Mouse (Mus musculus) cortical plate, adult 2 months (tissue): Measurements from ENCODE around the gene Mttp. TPM values are rescaled to one million over a fixed set of nuclear protein-coding genes. Genes with fewer than 3 reads are reported as not detected.

Source experiments
- H3K27ac ChIP-seq: fragments of 200-500 bp; 2 replicates; pipeline ENCODE4 v1.5.1; 2012; ENCODE audit warnings: low read length, control low read depth, inconsistent platforms; ENCODE audit not compliant: insufficient read depth
- H3K4me1 ChIP-seq: fragments of 200-500 bp; 2 replicates; pipeline ENCODE4 v1.6.1; 2011; ENCODE audit warnings: low read length; ENCODE audit not compliant: control insufficient read depth, insufficient read depth
- H3K4me3 ChIP-seq: fragments of 200-500 bp; 2 replicates; pipeline ENCODE4 v1.5.1; 2011; ENCODE audit warnings: mild to moderate bottlenecking, low read length, control low read depth; ENCODE audit not compliant: insufficient read depth
- CTCF ChIP-seq: fragments of 200-500 bp; IDR thresholded peaks from 2 replicates; pipeline ENCODE4 v1.5.1; 2011; ENCODE audit warnings: mild to moderate bottlenecking, control low read depth, low read length; ENCODE audit not compliant: insufficient read depth; ENCODE audit errors: extremely low read depth
- POLR2A ChIP-seq: fragments of 200-500 bp; IDR thresholded peaks from 2 replicates; pipeline ENCODE4 v1.6.1; 2011; ENCODE audit warnings: mild to moderate bottlenecking, low read length, control low read depth; ENCODE audit not compliant: insufficient read depth; ENCODE audit errors: extremely low read depth
- polyA plus RNA-seq: library from polyadenylated mRNA; depleted of rRNA; stranded (reverse); fragments of >200 nt; gene quantifications from 2 replicates; pipeline ENCODE4 v1.2.3, GENCODE M21; 2012

Gene Mttp
- polyA plus RNA-seq, 1 experiment: 7.7 TPM

- TF ChIP-seq POLR2A (no peak), CTCF (no peak)
- H3K27ac ChIP-seq: no peak overlapping the region
- H3K4me1 ChIP-seq: peaks cover 2% of the 10 kb centered on the region; the same call in 1 of the 2 replicates
- no peak overlapping the region for H3K4me3 ChIP-seq
Measured at GRCm38 (mm10) chr3:138083896-138084295, 60.9 kb downstream of the Mttp start.

- H3K27ac ChIP-seq: no peak overlapping the region
Measured at GRCm38 (mm10) chr3:138083073-138083637, 61.6 kb downstream of the Mttp start.

GRCm38 (mm10) chr3:138078701-138079100, 66.1 kb downstream of the Mttp start:
- Histone ChIP-seq H3K4me3 (no peak overlapping the region), H3K27ac (no peak overlapping the region), H3K4me1 (peaks cover 2% of the 10 kb centered on the region; the same call in 1 of the 2 replicates)
- TF ChIP-seq CTCF: no peak
- no peak for TF ChIP-seq POLR2A

More at GRCm38 (mm10) chr3:138083073-138083637, 61.6 kb downstream of the Mttp start:
- H3K4me3 ChIP-seq: no peak overlapping the region
- H3K4me1 ChIP-seq: peaks cover 2% of the 10 kb centered on the region; the same call in 1 of the 2 replicates
- no peak for TF ChIP-seq CTCF

- TF ChIP-seq CTCF (no peak), POLR2A (no peak)
- Histone ChIP-seq H3K27ac (peak overlapping the region; percentile 50; the same call in 1 of the 2 replicates), H3K4me1 (no peaks in the 10 kb centered on the region), H3K4me3 (no peak overlapping the region)
Measured at GRCm38 (mm10) chr3:138077476-138078340, 67.1 kb downstream of the Mttp start.

- no peak overlapping the region for H3K27ac ChIP-seq
- no peaks in the 10 kb centered on the region; the same call in 1 of the 2 replicates for H3K4me1 ChIP-seq
- no peak for TF ChIP-seq CTCF
- no peak for TF ChIP-seq POLR2A
- no peak overlapping the region for H3K4me3 ChIP-seq
Measured at GRCm38 (mm10) chr3:138075209-138075608, 69.6 kb downstream of the Mttp start.

- Histone ChIP-seq H3K27ac (no peak overlapping the region), H3K4me1 (no peaks in the 10 kb centered on the region; the same call in 1 of the 2 replicates), H3K4me3 (no peak overlapping the region)
- TF ChIP-seq CTCF (no peak), POLR2A (no peak)
Measured at GRCm38 (mm10) chr3:138074214-138074613, 70.6 kb downstream of the Mttp start.

- Histone ChIP-seq H3K4me1 (no peaks in the 10 kb centered on the region; the same call in 1 of the 2 replicates), H3K27ac (no peak overlapping the region), H3K4me3 (no peak overlapping the region)
- TF ChIP-seq POLR2A (no peak), CTCF (no peak)
Measured at GRCm38 (mm10) chr3:138071476-138072073, 73.2 kb downstream of the Mttp start.

GRCm38 (mm10) chr3:138071004-138071403, 73.8 kb downstream of the Mttp start:
- Histone ChIP-seq H3K4me3 (no peak overlapping the region), H3K4me1 (peaks cover 1% of the 10 kb centered on the region), H3K27ac (no peak overlapping the region)
- no peak for TF ChIP-seq POLR2A
- TF ChIP-seq CTCF: no peak

- Histone ChIP-seq H3K4me3 (peak overlapping the region; percentile 12; the same call in 1 of the 2 replicates), H3K27ac (no peak overlapping the region), H3K4me1 (peaks cover 4% of the 10 kb centered on the region)
- TF ChIP-seq POLR2A (no peak), CTCF (no peak)
Measured at GRCm38 (mm10) chr3:138069756-138070511, 74.8 kb downstream of the Mttp start.
